Mouse (Mus musculus): ENCODE results near the gene Tead1. TPM values are rescaled to one million over a fixed set of nuclear protein-coding genes. Genes with fewer than 3 reads are reported as not detected.

Tead1 gene
- total RNA-seq, 2 experiments from 2014 or later = 103 to 120 TPM

DNA sequence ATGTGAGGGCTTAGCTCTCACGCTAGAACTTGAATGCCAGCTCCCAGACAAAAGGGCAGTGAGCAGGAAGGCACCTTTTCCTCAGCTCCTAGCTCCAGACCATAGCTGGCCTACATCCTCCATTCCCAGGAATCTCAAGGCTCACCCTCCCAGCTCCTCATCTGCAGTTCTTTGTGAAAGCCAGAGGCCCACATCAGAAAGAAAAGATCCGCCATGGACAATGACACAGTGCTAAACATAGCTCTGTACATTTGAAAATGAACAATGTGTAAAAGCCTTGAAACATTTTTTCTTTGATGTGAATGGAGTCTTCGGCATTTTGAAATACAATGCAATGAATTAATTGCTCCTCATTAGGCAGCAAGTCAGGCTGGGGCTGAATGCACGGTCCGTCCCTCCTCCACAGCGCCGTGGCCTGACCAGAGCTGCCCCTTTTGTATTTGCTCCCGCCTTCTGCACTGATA is 172.2 kb downstream of the Tead1 start:
- DNase-seq (ENCODE audit: low spot score in 2 of 2) = no peak

DNA sequence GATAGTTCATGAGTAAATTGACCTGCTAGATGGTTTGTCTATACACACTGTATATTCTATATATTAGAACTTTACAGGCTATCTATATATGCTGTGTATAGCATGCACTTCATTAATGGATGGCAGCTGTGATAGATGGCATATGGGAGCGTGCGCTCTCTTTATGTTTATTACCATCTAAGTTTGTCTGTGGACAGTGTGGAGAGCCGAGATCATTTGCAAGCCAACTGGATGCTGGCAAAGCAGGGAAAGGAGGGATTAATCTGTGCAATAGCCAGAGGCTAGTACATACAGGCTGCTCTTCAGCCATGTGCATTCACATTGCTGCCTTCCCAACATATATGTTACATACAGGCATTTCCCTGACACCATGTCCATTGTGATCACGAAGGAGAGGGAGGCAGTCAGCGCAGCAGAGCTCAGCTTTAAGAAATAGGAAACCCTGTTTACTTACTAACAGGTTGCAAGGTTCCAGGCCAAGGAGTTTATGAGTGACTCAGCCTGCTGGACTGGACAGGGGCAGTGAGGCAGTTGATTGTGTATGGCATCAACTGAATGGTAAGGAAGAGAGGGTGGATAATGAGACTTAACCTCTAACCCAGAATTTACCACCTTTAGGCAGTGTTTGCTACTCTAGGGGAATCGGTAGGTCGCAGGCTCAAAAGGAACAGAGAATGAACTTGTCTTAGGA is 173.2 kb downstream of the Tead1 start:
- DNase-seq (ENCODE audit: low spot score in 2 of 2) = no peak

DNA sequence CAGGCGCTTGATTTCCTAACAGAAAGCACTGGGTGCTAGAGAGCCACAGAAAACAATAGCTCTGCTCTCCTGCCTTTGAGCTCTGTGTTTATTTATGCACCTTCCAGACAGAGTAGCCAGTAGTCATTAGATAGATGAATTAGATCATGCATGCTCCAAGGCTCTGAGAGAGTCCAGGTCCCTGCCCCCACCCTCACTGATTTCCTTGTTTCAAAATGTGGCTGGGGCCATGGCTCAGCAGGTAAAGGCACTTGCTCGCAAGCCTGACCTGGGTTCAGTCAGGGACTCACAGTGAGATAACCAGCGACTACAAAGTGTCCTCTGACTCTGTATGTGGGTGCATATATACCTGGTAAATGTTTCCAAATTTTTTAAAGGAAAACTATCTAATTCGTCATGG is 174.7 kb downstream of the Tead1 start:
- DNase-seq (ENCODE audit: low spot score in 2 of 2) = no peak

DNA sequence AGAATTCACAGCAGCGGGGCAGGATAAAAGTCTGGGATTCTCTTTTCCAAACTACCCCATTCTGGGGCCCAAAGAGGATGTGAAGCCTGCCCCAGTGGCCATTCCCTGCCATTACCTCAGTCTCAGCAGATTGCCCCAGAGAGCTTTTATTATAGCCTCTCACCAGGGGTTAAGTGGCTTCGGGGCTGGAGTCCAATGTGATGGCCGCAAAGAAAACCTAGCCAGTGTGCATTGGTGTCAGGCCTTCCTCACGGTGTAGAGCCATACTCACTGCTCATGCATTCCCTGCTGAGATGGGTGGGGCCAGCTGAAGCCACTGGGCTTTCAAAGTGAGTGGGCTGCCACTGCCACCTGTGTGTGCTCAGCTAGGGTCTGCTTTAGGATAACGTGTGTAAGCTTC is 175.4 kb downstream of the Tead1 start:
- DNase-seq (ENCODE audit: low spot score in 2 of 2) = no peak

- no peak for DNase-seq (ENCODE audit: low spot score in 2 of 2)
Observed at GRCm38 (mm10) chr7:112855419-112855818, 176.3 kb downstream of the Tead1 start.

GRCm38 (mm10) chr7:112856121-112856571 is 177.0 kb downstream of the Tead1 start:
- DNase-seq (ENCODE audit: low spot score in 2 of 2) = no peak

DNA sequence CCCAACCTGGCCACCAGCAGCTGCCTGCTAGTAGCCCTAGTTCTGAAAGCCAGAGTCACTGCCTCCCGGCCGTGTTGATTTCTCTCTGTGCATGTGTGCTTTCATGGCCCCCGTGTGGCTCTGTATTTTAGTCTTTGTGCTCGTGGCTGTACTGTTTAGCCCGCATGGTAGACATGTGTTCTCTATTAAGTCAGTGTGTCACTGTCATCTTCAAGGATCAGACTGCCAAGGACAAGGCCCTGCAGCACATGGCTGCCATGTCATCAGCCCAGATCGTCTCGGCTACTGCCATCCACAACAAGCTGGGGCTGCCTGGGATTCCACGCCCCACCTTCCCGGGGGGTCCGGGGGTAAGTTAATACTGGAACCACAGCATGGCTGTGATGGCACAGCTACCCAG is 177.5 kb downstream of the Tead1 start:
- no peak for DNase-seq (ENCODE audit: low spot score in 2 of 2)

DNA sequence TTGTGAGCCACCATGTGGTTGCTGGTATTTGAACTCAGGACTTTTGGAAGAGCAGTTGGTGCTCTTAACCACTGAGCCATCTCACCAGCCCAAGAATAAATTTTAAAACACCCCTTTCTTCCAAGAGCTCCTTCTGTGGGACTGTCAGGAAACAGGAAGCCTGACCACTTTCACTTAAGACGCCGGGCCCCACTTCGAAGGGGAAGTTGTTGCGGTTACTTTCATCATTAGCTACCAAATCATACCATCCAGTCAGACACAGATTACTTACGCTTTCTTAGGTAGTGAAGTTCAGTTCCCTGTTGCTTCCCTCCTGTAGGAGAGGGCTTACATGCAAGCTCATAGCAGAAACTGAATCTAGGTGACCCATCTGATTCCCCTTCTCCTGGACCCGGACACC is 180.8 kb downstream of the Tead1 start:
- no peak for DNase-seq (ENCODE audit: low spot score in 2 of 2)

DNA sequence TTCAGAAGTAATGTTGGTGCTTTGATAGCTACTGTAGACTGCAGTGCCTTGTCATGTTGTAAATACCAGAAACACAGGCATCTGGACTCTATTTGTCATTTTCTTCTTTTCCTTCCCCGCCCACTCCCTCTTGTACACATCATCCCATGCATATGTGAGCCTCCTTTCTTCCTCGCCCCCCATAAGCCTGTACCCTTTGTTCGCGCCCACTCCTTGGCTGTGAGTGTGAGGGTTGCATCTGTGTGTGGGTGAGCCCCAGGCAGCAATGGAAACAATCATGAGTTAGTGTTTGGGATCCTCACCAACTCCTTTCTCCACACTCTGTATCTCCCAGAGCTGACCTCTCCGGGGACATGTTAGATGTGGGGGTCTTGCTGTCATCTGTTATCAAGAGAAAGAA is 183.0 kb downstream of the Tead1 start:
- DNase-seq (ENCODE audit: low spot score in 2 of 2) = no peak

DNA sequence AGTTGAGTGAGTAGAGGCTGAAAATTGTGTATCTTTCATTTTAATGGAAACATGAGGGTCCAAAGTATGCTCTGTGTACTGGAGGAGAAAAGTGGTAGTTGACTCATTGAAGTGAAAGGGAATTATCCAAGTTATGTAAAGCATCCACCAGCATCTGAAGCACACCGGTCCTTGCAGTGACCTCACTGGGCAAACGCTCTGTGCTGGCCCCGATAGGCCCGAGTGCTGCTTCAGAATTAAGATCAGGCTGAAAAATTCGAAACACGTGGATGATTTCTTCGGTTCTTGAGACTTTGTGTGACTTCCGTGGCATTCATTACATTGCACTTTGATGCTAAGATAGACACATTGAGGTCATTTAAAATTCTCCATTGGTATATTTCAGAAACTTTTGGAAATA is 185.1 kb downstream of the Tead1 start:
- no peak for DNase-seq (ENCODE audit: low spot score in 2 of 2)

- DNase-seq (ENCODE audit: low spot score in 2 of 2) = peak; percentile 53 to 71
Observed at GRCm38 (mm10) chr7:112865739-112866138, 186.6 kb downstream of the Tead1 start.

DNA sequence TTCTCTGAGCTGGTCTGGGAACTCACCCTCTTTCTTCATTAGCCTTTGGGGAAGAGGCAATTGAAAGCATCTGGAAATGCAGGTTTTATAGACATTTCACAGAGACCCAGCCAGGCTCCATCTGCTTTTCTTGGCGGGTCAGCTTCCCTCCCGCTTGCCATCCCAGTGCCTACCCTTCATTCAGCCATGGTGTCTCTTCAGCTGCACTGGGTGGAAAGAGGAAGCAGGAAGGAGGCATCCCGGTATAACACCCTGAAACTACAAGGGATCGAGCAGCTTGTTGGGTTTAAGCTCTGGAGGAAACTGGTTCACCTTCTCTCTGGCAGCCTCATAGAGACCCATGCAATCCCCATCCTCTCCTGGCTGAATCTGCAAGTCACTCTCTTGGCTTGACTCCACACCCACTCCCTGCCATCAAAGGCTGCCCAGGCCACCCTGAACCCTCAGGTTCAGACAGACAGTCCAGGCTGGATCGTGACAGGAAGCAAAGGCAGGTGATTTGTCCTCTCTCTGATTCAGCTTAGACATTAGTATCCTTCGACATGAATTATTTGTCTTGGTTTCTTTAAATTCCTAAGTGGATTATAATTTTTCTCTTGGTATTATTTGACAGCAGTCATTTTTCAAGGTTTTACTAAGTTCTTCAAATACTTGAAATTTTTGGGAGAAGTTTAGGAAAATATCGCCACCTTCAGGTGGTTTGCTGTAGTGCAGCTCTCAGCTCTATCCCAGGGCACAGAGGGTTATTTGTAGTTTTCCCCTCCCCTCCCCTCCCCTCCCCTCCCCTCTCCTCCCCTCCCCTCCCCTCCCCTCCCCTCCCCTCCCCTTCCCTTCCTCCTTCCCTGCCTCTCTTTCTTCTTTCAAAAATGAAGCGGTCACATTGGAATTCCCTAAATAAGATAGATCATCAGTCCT is 189.7 kb downstream of the Tead1 start:
- DNase-seq (ENCODE audit: low spot score in 2 of 2) = peak; percentile 66 to 67

DNA sequence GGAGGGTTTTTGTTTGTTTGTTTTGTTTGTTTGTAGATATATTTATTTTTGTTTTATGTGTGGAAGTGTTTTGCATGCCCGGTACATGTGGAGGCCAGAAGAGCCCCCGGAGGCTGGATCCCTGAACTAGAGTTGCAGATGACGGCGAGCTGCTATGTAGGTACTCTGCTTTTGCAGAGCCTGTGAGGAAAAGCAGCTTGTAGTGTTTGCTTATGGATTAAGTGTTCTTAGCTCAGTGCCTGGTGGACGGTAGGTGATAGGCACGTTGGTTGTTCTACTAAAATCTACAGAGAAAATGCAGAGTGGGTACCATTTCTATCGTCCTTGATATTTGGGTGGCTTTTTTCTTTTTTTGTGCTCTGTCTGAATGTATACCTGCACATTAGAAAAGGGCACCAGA is 192.6 kb downstream of the Tead1 start:
- DNase-seq (ENCODE audit: low spot score in 2 of 2) = no peak

GRCm38 (mm10) chr7:112872435-112873196 is 193.5 kb downstream of the Tead1 start:
- DNase-seq (ENCODE audit: low spot score in 2 of 2) = no peak

DNA sequence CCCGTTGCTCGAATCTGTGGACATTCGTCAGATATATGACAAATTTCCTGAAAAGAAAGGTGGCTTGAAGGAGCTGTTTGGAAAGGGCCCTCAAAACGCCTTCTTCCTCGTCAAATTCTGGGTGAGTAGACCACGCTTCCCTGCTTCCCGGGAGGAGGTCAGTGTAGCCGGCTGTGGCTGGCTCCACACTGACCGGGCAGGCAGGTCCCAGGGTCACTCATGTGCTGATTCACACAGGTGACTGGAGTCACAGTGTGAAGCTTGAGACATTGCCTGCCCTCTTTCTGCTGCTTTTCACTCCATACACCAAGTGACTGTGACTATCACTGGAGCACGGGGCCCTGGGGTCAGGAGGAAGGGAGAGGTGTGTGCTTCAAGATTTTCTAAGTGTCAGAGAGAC is 197.0 kb downstream of the Tead1 start:
- DNase-seq (ENCODE audit: low spot score in 2 of 2) = no peak

DNA sequence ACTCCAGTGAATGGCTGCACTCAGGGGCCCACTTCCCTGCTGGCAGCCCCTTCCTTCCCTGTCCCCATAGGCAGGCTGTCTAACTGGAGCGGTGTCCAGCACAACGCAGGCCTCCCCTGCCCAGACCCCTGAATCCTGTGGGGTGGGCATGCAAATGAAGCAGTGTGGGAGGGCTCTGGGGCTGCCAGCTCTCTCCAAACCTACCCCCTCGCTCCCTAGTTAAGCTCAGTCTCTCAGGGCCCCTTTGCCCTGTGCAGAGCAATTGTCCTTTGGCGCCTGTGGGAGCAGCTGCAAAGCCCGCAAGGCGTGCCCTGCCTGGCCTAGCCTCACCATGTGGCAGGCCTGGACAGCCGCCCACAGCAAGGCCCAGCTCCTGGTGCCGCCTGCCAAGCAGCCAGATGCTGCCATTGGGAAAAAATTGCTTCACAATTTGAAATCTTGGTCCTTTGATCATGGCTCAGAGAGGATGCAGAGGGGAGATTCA is 204.7 kb downstream of the Tead1 start:
- DNase-seq (ENCODE audit: low spot score in 2 of 2) = peak in 1 of 2 experiments; percentile 43

DNA sequence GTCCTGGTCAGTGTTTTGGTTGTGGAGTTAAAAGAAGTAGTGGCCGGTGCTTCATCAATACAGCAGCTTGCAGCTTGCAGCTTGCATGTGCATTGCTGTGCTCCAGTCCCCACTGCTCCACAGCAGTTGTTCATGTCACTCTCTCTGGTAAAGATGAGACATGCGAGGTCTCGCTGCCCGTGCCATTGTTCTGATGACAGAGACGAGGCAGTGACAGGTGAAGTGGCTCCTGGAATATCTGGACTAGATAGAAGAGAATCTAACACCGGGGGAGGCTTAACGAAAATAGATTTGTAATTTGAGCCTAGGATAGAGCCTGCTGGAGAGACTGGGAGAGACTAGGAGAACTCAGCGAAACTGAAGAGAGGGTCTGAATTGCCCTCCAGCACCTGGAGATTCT is 206.4 kb downstream of the Tead1 start:
- no peak for DNase-seq (ENCODE audit: low spot score in 2 of 2)

DNA sequence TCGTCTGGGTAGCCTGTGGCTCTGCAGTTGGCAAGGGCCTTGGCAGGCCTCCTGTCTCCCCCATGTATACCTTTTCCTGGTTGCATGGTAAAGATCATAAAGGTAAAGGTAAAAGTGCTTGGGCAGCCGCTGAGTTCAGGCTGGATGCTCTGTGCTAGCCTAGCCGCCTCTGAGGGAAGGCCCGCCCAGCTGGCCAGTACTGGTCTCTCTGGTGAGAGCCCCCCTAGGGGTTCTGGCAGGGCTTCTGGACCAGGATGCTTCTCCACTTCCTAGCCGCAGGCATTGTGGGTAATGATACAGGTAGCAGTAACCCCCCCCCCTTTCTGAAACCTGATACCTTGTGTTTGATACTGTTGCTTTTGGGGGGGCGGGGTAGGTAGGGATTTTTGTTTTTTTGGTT is 212.8 kb downstream of the Tead1 start:
- no peak for DNase-seq (ENCODE audit: low spot score in 2 of 2)

- no peak for DNase-seq (ENCODE audit: low spot score in 2 of 2)
Observed at GRCm38 (mm10) chr7:112892595-112892994, 213.5 kb downstream of the Tead1 start.

GRCm38 (mm10) chr7:112896363-112896762 is 217.2 kb downstream of the Tead1 start:
- DNase-seq (ENCODE audit: low spot score in 2 of 2) = no peak

DNA sequence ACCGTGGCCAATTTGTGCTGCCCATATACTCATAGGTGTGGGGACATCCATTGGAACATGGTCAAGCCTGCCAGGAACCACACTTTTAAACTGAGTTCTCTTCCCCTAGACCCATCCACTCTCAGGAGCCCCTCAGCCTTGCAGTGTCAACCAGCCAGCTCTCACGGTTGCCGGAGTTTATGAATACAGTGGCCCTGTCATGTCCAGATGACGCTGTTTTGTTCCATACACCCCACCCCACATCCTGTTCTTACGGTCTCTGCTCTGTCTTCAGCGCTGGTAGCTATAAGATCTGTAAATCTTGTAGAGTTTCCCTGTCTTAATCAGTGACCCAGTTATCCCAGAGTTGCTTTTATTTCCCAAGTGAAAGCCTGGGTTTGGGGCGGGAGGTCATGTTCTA is 222.6 kb downstream of the Tead1 start:
- no peak for DNase-seq (ENCODE audit: low spot score in 2 of 2)

Measured in adrenal gland, adult 18-20 months (tissue).